Mouse (Mus musculus): ENCODE data around the gene Repin1.

Gene Repin1

GRCm38 (mm10) chr6:48626464-48626863 is 32.8 kb downstream of the Repin1 start, which contains the start of gene AI854703:
Gene AI854703, plus strand, starts transcription at chr6:48626764.
- in situ Hi-C loops (cut with MseI, MboI) = no loop called here

- in situ Hi-C loops (cut with MseI, MboI) = no loop called here
Observed at GRCm38 (mm10) chr6:48626984-48627383, 33.3 kb downstream of the Repin1 start.

- in situ Hi-C loops (cut with MseI, MboI) = no loop called here
Observed at GRCm38 (mm10) chr6:48627511-48627924, 33.8 kb downstream of the Repin1 start.

- in situ Hi-C loops (cut with MseI, MboI) = no loop called here
Observed at GRCm38 (mm10) chr6:48628377-48628776, 34.7 kb downstream of the Repin1 start.

GRCm38 (mm10) chr6:48628808-48629660 is 35.4 kb downstream of the Repin1 start:
- in situ Hi-C loops (cut with MseI, MboI) = no loop called here

GRCm38 (mm10) chr6:48629661-48630034 is 36.0 kb downstream of the Repin1 start:
- in situ Hi-C loops (cut with MseI, MboI) = no loop called here

GRCm38 (mm10) chr6:48630831-48631230 is 37.1 kb downstream of the Repin1 start:
- in situ Hi-C loops (cut with MseI, MboI) = no loop called here

GRCm38 (mm10) chr6:48635105-48635504 is 41.4 kb downstream of the Repin1 start:
- in situ Hi-C loops (cut with MseI, MboI) = no loop called here

- in situ Hi-C loops (cut with MseI, MboI) = no loop called here
Observed at GRCm38 (mm10) chr6:48636515-48636914, 42.8 kb downstream of the Repin1 start.

GRCm38 (mm10) chr6:48637811-48638500 is 44.3 kb downstream of the Repin1 start:
- in situ Hi-C loops (cut with MseI, MboI) = no loop called here

- in situ Hi-C loops (cut with MseI, MboI) = no loop called here
Observed at GRCm38 (mm10) chr6:48638553-48638952, 44.9 kb downstream of the Repin1 start.

- in situ Hi-C loops (cut with MseI, MboI) = no loop called here
Observed at GRCm38 (mm10) chr6:48641391-48641790, 47.7 kb downstream of the Repin1 start.

GRCm38 (mm10) chr6:48642764-48643292 is 49.1 kb downstream of the Repin1 start:
- in situ Hi-C loops (cut with MseI, MboI) = no loop called here

- in situ Hi-C loops (cut with MseI, MboI) = loop anchor here (5.0 kb wide), 1 partner anchor 127 kb away; the partner anchor contains the start of gene Gimap3 (in 2 of the 2)
Observed at GRCm38 (mm10) chr6:48645660-48646308, 52.1 kb downstream of the Repin1 start.

GRCm38 (mm10) chr6:48646309-48646690 is 52.6 kb downstream of the Repin1 start:
- in situ Hi-C loops (cut with MseI, MboI) = loop anchor here (5.0 kb wide), 1 partner anchor 126 kb away; the partner anchor contains the start of gene Gimap3 (in 2 of the 2)

GRCm38 (mm10) chr6:48646995-48647394 is 53.3 kb downstream of the Repin1 start, which contains the start of gene Gimap8:
Gene Gimap8, plus strand, starts transcription at chr6:48647234.
- in situ Hi-C loops (cut with MseI, MboI) = loop anchor here (5.0 kb wide), 1 partner anchor 125 kb away; the partner anchor contains the start of gene Gimap3 (in 2 of the 2)

- in situ Hi-C loops (cut with MseI, MboI) = loop anchor here (5.0 kb wide), 1 partner anchor 125 kb away; the partner anchor contains the start of gene Gimap3 (in 2 of the 2)
Observed at GRCm38 (mm10) chr6:48647611-48648010, 53.9 kb downstream of the Repin1 start.

Data from mouse trophoblast stem cell (cell line).